Mouse (Mus musculus) hindbrain, postnatal 0 days (tissue): Measurements from ENCODE around the gene Gm20388. TPM values are rescaled to one million over a fixed set of nuclear protein-coding genes. Genes with fewer than 3 reads are reported as not detected.

Experiments
- ATAC-seq: fragments of 200-750 bp; cut with Nextera tagmentation; 2 replicates; pipeline ENCODE4 v1.8.0; 2017; ENCODE audit warnings: mild to moderate bottlenecking, moderate TSS enrichment, moderate library complexity
- DNase-seq: peaks from one replicate; pipeline ENCODE4 v3.0.0-alpha.2; 2015; ENCODE audit warnings: low spot score
- H3K27ac ChIP-seq: fragments of 300-500 bp; sonication (generic); 2 replicates; pipeline ENCODE4 v1.5.1; 2014; ENCODE audit warnings: mild to moderate bottlenecking
- H3K27me3 ChIP-seq: fragments of 300-500 bp; sonication (generic); 2 replicates; pipeline ENCODE4 v1.6.1; 2014; ENCODE audit warnings: low read length, mixed read lengths; ENCODE audit not compliant: insufficient read depth
- H3K36me3 ChIP-seq: fragments of 300-500 bp; sonication (generic); 2 replicates; pipeline ENCODE4 v1.6.1; 2014; ENCODE audit warnings: low read length, mixed read lengths; ENCODE audit not compliant: insufficient read depth
- H3K4me1 ChIP-seq: fragments of 300-500 bp; sonication (generic); 2 replicates; pipeline ENCODE4 v1.6.1; 2014; ENCODE audit warnings: antibody characterized with exemption, low read length, mixed read lengths; ENCODE audit not compliant: insufficient read depth
- H3K4me2 ChIP-seq: fragments of 300-500 bp; sonication (generic); 2 replicates; pipeline ENCODE4 v1.6.1; 2014; ENCODE audit warnings: low read depth, mild to moderate bottlenecking, low read length, moderate library complexity, mixed read lengths
- H3K4me3 ChIP-seq: fragments of 300-500 bp; sonication (generic); 2 replicates; pipeline ENCODE4 v1.5.1; 2014; ENCODE audit warnings: low read length
- H3K9ac ChIP-seq: fragments of 300-500 bp; sonication (generic); replicated peaks from 2 replicates; pipeline ENCODE4 v1.6.1; 2014; ENCODE audit warnings: mild to moderate bottlenecking, low read length, moderate library complexity, mixed read lengths
- H3K9me3 ChIP-seq: fragments of 300-500 bp; sonication (generic); 2 replicates; pipeline ENCODE4 v1.6.1; 2016; ENCODE audit warnings: low read length, mixed read lengths
- CTCF ChIP-seq: IDR thresholded peaks from 2 replicates; pipeline ENCODE4 v1.5.1; 2016; ENCODE audit warnings: antibody characterized with exemption, control low read depth, low read depth
- WGBS: fragments of 180-500 bp; shearing (Covaris S2); extraction: QIAGEN DNeasy Blood & Tissue Kit; methylation state at CpG from one replicate; pipeline ENCODE4 v1.1.7; 2014; 5-methylcytosine and 5-hydroxymethylcytosine counted together
- polyA plus RNA-seq: library from polyadenylated mRNA; unstranded; fragments of >200 nt; fragmentation: Nextera tagmentation; extraction: Ambion mirVana; gene quantifications from 2 replicates; pipeline ENCODE4 v1.2.1, GENCODE M21; 2015
- total RNA-seq: library from RNA; depleted of rRNA; stranded (reverse); fragments of >200 nt; gene quantifications from 2 replicates; pipeline ENCODE4 v1.2.3, GENCODE M21; 2014

Gm20388 gene
- total and polyA plus RNA-seq, 2 experiments from 2014 or later = 71.3 TPM; not detected in 1

GRCm38 (mm10) chr8:120622161-120622560, 711.5 kb downstream of the Gm20388 start:
- no peaks in the 10 kb centered on the region for H3K9me3 ChIP-seq
- no peak overlapping the region for H3K4me3 ChIP-seq
- H3K9ac ChIP-seq = no peak overlapping the region
- H3K4me2 ChIP-seq = no peak overlapping the region
- WGBS = 74% methylated on average over 14 of the region's 14 CpGs
- no peak for TF ChIP-seq CTCF
- DNase-seq = no peak
- H3K4me1 ChIP-seq = no peaks in the 10 kb centered on the region
- H3K27me3 ChIP-seq = no peaks in the 10 kb centered on the region
- no peak overlapping the region for H3K27ac ChIP-seq
- ATAC-seq = no peak
- H3K36me3 ChIP-seq = no peaks in the 10 kb centered on the region

GRCm38 (mm10) chr8:120623608-120624007, 713.0 kb downstream of the Gm20388 start:
- Histone ChIP-seq H3K4me3 (no peak overlapping the region), H3K4me1 (no peaks in the 10 kb centered on the region), H3K36me3 (no peaks in the 10 kb centered on the region), H3K9me3 (no peaks in the 10 kb centered on the region), H3K4me2 (no peak overlapping the region), H3K27ac (no peak overlapping the region), H3K9ac (no peak overlapping the region), H3K27me3 (no peaks in the 10 kb centered on the region)
- ATAC-seq (no peak), DNase-seq (no peak)
- TF ChIP-seq CTCF = no peak
- 42% methylated on average over 2 of the region's 2 CpGs for WGBS

- Histone ChIP-seq H3K9me3 (no peaks in the 10 kb centered on the region), H3K27ac (no peak overlapping the region), H3K4me1 (no peaks in the 10 kb centered on the region), H3K4me2 (no peak overlapping the region), H3K9ac (no peak overlapping the region), H3K4me3 (no peak overlapping the region), H3K27me3 (no peaks in the 10 kb centered on the region), H3K36me3 (no peaks in the 10 kb centered on the region)
- TF ChIP-seq CTCF = no peak
- no peak for ATAC-seq
- no peak for DNase-seq
- 72% methylated on average over 11 of the region's 11 CpGs for WGBS
Measured at GRCm38 (mm10) chr8:120626461-120626860, 715.8 kb downstream of the Gm20388 start.

GRCm38 (mm10) chr8:120627298-120627697, 716.7 kb downstream of the Gm20388 start:
- Histone ChIP-seq H3K4me1 (no peaks in the 10 kb centered on the region), H3K27ac (no peak overlapping the region), H3K36me3 (no peaks in the 10 kb centered on the region), H3K9me3 (no peaks in the 10 kb centered on the region), H3K9ac (no peak overlapping the region), H3K4me2 (no peak overlapping the region), H3K27me3 (no peaks in the 10 kb centered on the region), H3K4me3 (no peak overlapping the region)
- no peak for TF ChIP-seq CTCF
- 49% methylated on average over 5 of the region's 5 CpGs for WGBS
- DNase-seq (peak; percentile 67), ATAC-seq (peak; percentile 67)

GRCm38 (mm10) chr8:120630031-120630430, 719.4 kb downstream of the Gm20388 start:
- no peak for ATAC-seq
- no peak overlapping the region for H3K4me2 ChIP-seq
- no peak overlapping the region for H3K4me3 ChIP-seq
- H3K36me3 ChIP-seq = no peaks in the 10 kb centered on the region
- H3K9me3 ChIP-seq = no peaks in the 10 kb centered on the region
- no peak overlapping the region for H3K9ac ChIP-seq
- no peak for TF ChIP-seq CTCF
- DNase-seq = no peak
- H3K27me3 ChIP-seq = no peaks in the 10 kb centered on the region
- no peaks in the 10 kb centered on the region for H3K4me1 ChIP-seq
- no peak overlapping the region for H3K27ac ChIP-seq
- WGBS = 45% methylated on average over 5 of the region's 5 CpGs

GRCm38 (mm10) chr8:120630848-120631247, 720.2 kb downstream of the Gm20388 start:
- no peak overlapping the region for H3K4me2 ChIP-seq
- ATAC-seq (no peak), DNase-seq (no peak)
- no peak for TF ChIP-seq CTCF
- 63% methylated on average over 6 of the region's 6 CpGs for WGBS
- no peaks in the 10 kb centered on the region for H3K4me1 ChIP-seq
- H3K27ac ChIP-seq = no peak overlapping the region
- no peaks in the 10 kb centered on the region for H3K27me3 ChIP-seq
- H3K36me3 ChIP-seq = no peaks in the 10 kb centered on the region
- no peak overlapping the region for H3K4me3 ChIP-seq
- no peaks in the 10 kb centered on the region for H3K9me3 ChIP-seq
- H3K9ac ChIP-seq = no peak overlapping the region

- Histone ChIP-seq H3K4me1 (no peaks in the 10 kb centered on the region), H3K27ac (no peak overlapping the region), H3K36me3 (no peaks in the 10 kb centered on the region), H3K27me3 (no peaks in the 10 kb centered on the region), H3K4me3 (no peak overlapping the region), H3K9ac (no peak overlapping the region), H3K9me3 (no peaks in the 10 kb centered on the region), H3K4me2 (no peak overlapping the region)
- WGBS = 67% methylated on average over 21 of the region's 21 CpGs
- ATAC-seq (no peak), DNase-seq (peak; percentile 43)
- TF ChIP-seq CTCF = no peak
Measured at GRCm38 (mm10) chr8:120631441-120632375, 721.1 kb downstream of the Gm20388 start.
